Mouse (Mus musculus) bone marrow, adult 2 months (tissue): ENCODE results near the gene Armh3.

Experiments used
- CTCF ChIP-seq: fragments of 200-500 bp; IDR thresholded peaks from 2 replicates; pipeline ENCODE4 v1.5.1; 2011; ENCODE audit warnings: low read length, control low read depth; ENCODE audit not compliant: control insufficient read depth, insufficient read depth
- POLR2A ChIP-seq: fragments of 200-500 bp; IDR thresholded peaks from 2 replicates; pipeline ENCODE4 v1.6.1; 2011; ENCODE audit warnings: low read depth, mild to moderate bottlenecking, control low read depth, low read length, borderline replicate concordance; ENCODE audit not compliant: control insufficient read depth

- no peak for TF ChIP-seq CTCF
- no peak for TF ChIP-seq POLR2A
Observed at GRCm38 (mm10) chr19:45775486-45775885, 222.8 kb downstream of the Armh3 start.
